Mouse (Mus musculus): Measurements from ENCODE around the gene Kxd1. TPM values are rescaled to one million over a fixed set of nuclear protein-coding genes. Genes with fewer than 3 reads are reported as not detected.
"Not testable (repeated sequence)": the region's sequence is repeated elsewhere in the genome, so short reads cannot be mapped to it uniquely, and the experiment has no call there.

Gene Kxd1
- total RNA-seq, 2 experiments from 2014 or later, result 38.2 to 38.3 TPM

- DNase-seq, result no peak
Observed at GRCm38 (mm10) chr8:70512253-70512903, 15.4 kb downstream of the Kxd1 start.

- no peak for DNase-seq
Observed at GRCm38 (mm10) chr8:70511770-70512169, 16.0 kb downstream of the Kxd1 start.

- DNase-seq, result not testable (repeated sequence)
Observed at GRCm38 (mm10) chr8:70511174-70511573, 16.6 kb downstream of the Kxd1 start.

- DNase-seq, result peak; percentile 98
Observed at GRCm38 (mm10) chr8:70510228-70510915, 17.4 kb downstream of the Kxd1 start, which contains the start of gene Uba52. Uba52 (minus strand) TSS chr8:70510801.

- no peak for DNase-seq
Observed at GRCm38 (mm10) chr8:70509281-70509952, 18.3 kb downstream of the Kxd1 start.

- DNase-seq, result no peak
Observed at GRCm38 (mm10) chr8:70507027-70507393, 20.7 kb downstream of the Kxd1 start.

- DNase-seq, result peak; percentile 91
Observed at GRCm38 (mm10) chr8:70506328-70507026, 21.3 kb downstream of the Kxd1 start, which contains the start of gene Rex1bd. Rex1bd (minus strand) TSS chr8:70506752.

- DNase-seq, result no peak
Observed at GRCm38 (mm10) chr8:70505698-70506327, 21.9 kb downstream of the Kxd1 start.

- DNase-seq, result peak; percentile 68 to 78
Observed at GRCm38 (mm10) chr8:70504851-70505250, 22.9 kb downstream of the Kxd1 start.

GRCm38 (mm10) chr8:70504291-70504716 lies 23.5 kb downstream of the Kxd1 start:
- peak; percentile 54 to 70 for DNase-seq

GRCm38 (mm10) chr8:70503062-70503750 lies 24.6 kb downstream of the Kxd1 start:
- peak; percentile 53 to 60 for DNase-seq

GRCm38 (mm10) chr8:70502540-70502939 lies 25.2 kb downstream of the Kxd1 start:
- DNase-seq, result no peak

GRCm38 (mm10) chr8:70501820-70502529 lies 25.8 kb downstream of the Kxd1 start:
- DNase-seq, result no peak

GRCm38 (mm10) chr8:70500386-70501301 lies 27.1 kb downstream of the Kxd1 start:
- no peak for DNase-seq

GRCm38 (mm10) chr8:70495771-70496062 lies 32.0 kb downstream of the Kxd1 start:
- no peak for DNase-seq

GRCm38 (mm10) chr8:70495001-70495770 lies 32.6 kb downstream of the Kxd1 start:
- no peak for DNase-seq

GRCm38 (mm10) chr8:70494416-70494945 lies 33.3 kb downstream of the Kxd1 start:
- no peak for DNase-seq

- no peak for DNase-seq
Observed at GRCm38 (mm10) chr8:70493692-70494415, 33.9 kb downstream of the Kxd1 start.

All from layer of hippocampus, postnatal 36 days (tissue).